Mouse (Mus musculus): ENCODE results near the gene Mthfd1. TPM values are rescaled to one million over a fixed set of nuclear protein-coding genes. Genes with fewer than 3 reads are reported as not detected.

The Mthfd1 gene
- polyA plus RNA-seq, 1 experiment from 2014 or later = 127 TPM

DNA sequence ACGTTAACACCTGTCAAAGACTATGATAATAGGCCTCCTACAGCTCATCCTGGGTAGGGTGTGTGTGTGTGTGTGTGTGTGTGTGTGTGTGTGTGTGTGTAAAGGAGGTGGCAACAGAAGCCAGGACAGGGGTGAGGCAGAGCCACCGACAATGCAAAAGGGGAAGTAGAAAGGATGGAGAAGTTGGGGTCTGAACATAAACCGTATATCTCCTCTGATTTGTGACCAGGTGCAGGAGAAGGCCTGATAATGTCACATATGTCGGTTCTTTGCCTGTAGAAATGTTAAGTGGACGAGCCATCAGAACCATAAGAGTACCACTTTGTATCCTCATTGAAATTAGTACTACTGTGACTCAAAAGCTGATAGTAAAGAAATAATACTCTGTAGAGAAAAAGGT lies 78.6 kb downstream of the Mthfd1 start:
- no peaks in the 10 kb centered on the region for H3K36me3 ChIP-seq (ENCODE audit: insufficient read depth, low read length)
- H3K4me2 ChIP-seq (replicated peaks; ENCODE audit: low read depth, low read length) = no peak overlapping the region
- no peak for ATAC-seq (ENCODE audit: low FRiP score, low TSS enrichment)
- no peak overlapping the region for H3K9ac ChIP-seq (replicated peaks; ENCODE audit: low read length)
- no peak overlapping the region for H3K4me3 ChIP-seq (ENCODE audit: low read length)
- no peaks in the 10 kb centered on the region for H3K4me1 ChIP-seq (ENCODE audit: insufficient read depth, low read length)
- no peaks in the 10 kb centered on the region for H3K27me3 ChIP-seq (ENCODE audit: insufficient read depth, low read length)
- H3K9me3 ChIP-seq (ENCODE audit: low read length) = no peaks in the 10 kb centered on the region
- WGBS = 89% methylated on average over 5 of the region's 5 CpGs
- H3K27ac ChIP-seq (ENCODE audit: low read length) = no peak overlapping the region

DNA sequence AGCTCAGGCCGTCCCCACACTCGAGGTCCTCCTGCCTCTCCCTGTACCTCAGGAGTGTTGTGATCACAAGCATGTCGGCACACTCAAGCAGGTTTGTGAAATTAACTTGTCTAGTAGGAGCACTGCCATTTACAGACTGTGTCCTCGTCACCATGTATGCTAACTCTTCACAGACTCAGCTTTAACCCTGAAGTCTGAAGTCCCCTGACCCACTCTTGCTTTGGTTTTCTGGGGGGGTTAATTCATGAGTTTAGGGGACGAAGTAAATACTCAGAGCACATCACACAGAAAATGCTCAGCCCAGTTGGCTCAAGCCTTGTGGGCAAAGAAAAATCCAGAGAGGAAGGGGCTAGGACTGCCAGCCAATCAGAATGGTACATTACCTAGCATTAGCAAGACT lies 80.5 kb downstream of the Mthfd1 start:
- H3K9ac ChIP-seq (replicated peaks; ENCODE audit: low read length) = no peak overlapping the region
- WGBS = 76% methylated on average over 5 of the region's 5 CpGs
- H3K27me3 ChIP-seq (ENCODE audit: insufficient read depth, low read length) = no peaks in the 10 kb centered on the region
- H3K4me1 ChIP-seq (ENCODE audit: insufficient read depth, low read length) = no peaks in the 10 kb centered on the region
- H3K36me3 ChIP-seq (ENCODE audit: insufficient read depth, low read length) = no peaks in the 10 kb centered on the region
- H3K4me3 ChIP-seq (ENCODE audit: low read length) = no peak overlapping the region
- ATAC-seq (ENCODE audit: low FRiP score, low TSS enrichment) = no peak
- H3K4me2 ChIP-seq (replicated peaks; ENCODE audit: low read depth, low read length) = no peak overlapping the region
- no peaks in the 10 kb centered on the region for H3K9me3 ChIP-seq (ENCODE audit: low read length)
- no peak overlapping the region for H3K27ac ChIP-seq (ENCODE audit: low read length)

DNA sequence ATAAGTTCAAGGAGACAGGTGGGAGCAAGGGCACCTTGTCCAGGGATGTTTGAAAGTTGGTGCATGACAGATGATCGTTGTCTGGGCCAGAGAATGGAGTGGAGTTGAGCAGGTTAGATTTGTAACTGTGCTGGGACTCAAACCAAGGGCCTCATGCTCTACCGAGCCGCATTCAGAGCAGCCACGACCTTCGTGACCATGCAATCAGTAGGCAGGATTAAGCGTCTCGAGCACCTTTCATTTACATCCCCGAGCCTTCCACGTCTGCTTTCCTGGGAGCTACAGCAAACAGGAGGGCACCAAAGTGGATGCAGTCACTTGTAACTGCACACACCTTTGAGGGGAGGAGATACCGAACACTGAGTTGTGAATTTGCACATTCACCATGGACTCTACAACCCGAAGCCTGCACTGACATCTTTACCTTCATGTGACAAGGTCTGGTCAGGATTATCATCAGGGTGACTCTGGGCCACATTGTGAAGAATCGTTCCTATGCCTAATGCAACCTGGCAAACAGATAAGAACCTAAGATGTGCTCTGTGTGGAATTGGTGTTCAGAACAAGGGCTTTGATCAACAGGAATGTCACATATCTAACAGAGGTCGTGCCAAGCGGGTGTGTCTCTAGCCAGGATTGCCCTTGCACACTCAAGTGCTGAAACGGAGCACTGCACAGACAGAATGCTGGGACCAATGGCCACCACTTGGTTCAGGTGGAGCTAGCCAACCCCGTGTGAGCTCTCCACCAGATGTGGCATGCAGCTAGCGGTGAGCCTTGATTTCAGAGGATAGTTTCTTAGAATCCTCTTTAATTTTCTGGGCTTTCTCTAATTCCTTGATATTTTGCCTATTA lies 81.2 kb downstream of the Mthfd1 start:
- no peak for ATAC-seq (ENCODE audit: low FRiP score, low TSS enrichment)
- Histone ChIP-seq H3K9me3 (ENCODE audit: low read length) (no peaks in the 10 kb centered on the region), H3K4me2 (replicated peaks; ENCODE audit: low read depth, low read length) (no peak overlapping the region), H3K27me3 (ENCODE audit: insufficient read depth, low read length) (no peaks in the 10 kb centered on the region), H3K4me1 (ENCODE audit: insufficient read depth, low read length) (no peaks in the 10 kb centered on the region), H3K36me3 (ENCODE audit: insufficient read depth, low read length) (no peaks in the 10 kb centered on the region), H3K4me3 (ENCODE audit: low read length) (no peak overlapping the region), H3K9ac (replicated peaks; ENCODE audit: low read length) (no peak overlapping the region), H3K27ac (ENCODE audit: low read length) (no peak overlapping the region)
- WGBS = 77% methylated on average over 17 of the region's 17 CpGs

DNA sequence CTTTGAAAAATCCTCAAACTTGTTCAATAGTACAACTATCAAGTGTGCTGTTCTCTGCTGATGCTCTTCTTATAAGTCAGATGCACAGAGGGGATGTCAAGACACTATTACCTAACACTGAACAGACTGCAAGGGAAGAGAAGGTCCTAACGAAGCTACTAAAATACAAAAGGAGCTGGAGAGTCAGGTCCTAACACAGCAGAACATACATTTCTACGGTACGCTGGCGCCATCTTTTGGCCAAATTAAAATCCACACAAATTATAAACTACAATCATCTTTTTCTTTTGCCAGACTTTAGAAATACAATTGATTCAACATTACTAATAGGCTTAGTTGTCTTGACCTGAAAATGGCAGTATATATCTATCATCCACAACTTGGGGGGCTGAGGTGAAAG lies 86.0 kb downstream of the Mthfd1 start:
- no peaks in the 10 kb centered on the region for H3K4me1 ChIP-seq (ENCODE audit: insufficient read depth, low read length)
- no peak for ATAC-seq (ENCODE audit: low FRiP score, low TSS enrichment)
- H3K4me2 ChIP-seq (replicated peaks; ENCODE audit: low read depth, low read length) = no peak overlapping the region
- no peak overlapping the region for H3K9ac ChIP-seq (replicated peaks; ENCODE audit: low read length)
- 5% methylated on average over 4 of the region's 4 CpGs for WGBS
- H3K9me3 ChIP-seq (ENCODE audit: low read length) = no peaks in the 10 kb centered on the region
- H3K36me3 ChIP-seq (ENCODE audit: insufficient read depth, low read length) = no peaks in the 10 kb centered on the region
- H3K4me3 ChIP-seq (ENCODE audit: low read length) = no peak overlapping the region
- H3K27ac ChIP-seq (ENCODE audit: low read length) = no peak overlapping the region
- H3K27me3 ChIP-seq (ENCODE audit: insufficient read depth, low read length) = no peaks in the 10 kb centered on the region

DNA sequence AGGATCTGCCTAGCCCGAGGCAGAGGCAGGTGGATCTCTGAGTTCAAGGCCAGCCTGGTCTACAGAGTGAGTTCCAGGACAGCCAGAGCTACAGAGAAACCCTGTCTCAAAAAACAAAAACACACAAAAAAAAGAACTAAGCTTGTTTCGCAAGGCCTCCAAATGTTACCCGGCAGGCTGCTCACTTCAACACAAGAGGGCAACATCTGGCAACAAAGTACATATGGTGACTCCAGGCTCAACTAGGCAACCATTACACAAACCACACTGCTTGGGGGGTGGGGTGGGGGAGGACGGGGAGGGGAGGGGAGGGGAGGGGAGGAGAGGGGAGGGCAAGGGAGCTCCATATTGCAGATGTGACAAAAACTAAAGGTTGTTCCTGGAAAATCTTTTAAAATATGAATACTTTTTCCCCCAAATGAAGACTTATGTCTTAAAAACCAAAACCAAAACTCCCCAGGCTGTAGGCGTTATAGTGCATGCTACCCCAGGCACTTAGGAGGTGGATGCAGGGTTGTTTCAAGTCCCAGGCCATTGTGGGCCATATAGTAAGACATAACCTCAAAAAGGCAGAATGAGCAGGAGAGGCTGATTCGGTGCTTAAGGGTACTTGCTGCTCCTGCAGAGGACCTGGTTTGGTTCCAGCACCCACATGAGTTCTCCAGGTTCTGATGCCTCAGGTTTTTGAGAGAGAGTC lies 90.8 kb downstream of the Mthfd1 start:
- ATAC-seq (ENCODE audit: low FRiP score, low TSS enrichment) = peak; percentile 40; the same call in 1 of the 2 replicates
- WGBS = 72% methylated on average over 6 of the region's 6 CpGs
- Histone ChIP-seq H3K4me3 (ENCODE audit: low read length) (no peak overlapping the region), H3K27me3 (ENCODE audit: insufficient read depth, low read length) (no peaks in the 10 kb centered on the region), H3K9me3 (ENCODE audit: low read length) (no peaks in the 10 kb centered on the region), H3K36me3 (ENCODE audit: insufficient read depth, low read length) (peaks cover 8% of the 10 kb centered on the region), H3K4me1 (ENCODE audit: insufficient read depth, low read length) (no peaks in the 10 kb centered on the region), H3K27ac (ENCODE audit: low read length) (no peak overlapping the region), H3K4me2 (replicated peaks; ENCODE audit: low read depth, low read length) (no peak overlapping the region), H3K9ac (replicated peaks; ENCODE audit: low read length) (no peak overlapping the region)

DNA sequence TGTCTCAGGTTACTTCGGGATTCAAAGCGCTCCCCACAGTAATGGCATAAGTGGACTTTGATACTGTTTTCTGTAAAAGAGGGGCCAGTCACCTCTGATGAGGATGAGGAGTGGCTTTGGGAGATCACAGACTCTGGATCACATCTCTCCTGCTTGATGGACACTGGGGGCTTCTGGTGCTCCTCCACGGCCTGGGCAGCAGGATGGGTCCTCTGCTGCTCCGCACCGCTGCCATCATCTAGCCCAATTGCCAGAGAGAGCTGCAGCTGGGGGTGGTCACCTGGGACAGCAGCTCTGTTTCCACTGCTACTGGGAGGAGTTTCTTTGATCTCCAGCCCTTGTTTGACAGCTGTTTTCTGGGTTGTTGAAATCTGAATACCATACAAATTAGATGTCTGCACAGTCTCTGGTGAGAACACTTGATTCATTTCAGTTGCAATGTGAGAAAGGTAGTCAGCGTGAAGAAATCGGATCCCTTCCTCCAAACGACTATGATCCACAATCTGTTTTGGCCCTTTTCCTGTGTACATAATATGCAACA lies 94.7 kb downstream of the Mthfd1 start:
- no peak overlapping the region for H3K27ac ChIP-seq (ENCODE audit: low read length)
- no peak overlapping the region for H3K4me3 ChIP-seq (ENCODE audit: low read length)
- H3K4me2 ChIP-seq (replicated peaks; ENCODE audit: low read depth, low read length) = no peak overlapping the region
- ATAC-seq (ENCODE audit: low FRiP score, low TSS enrichment) = peak; percentile 59; the same call in 1 of the 2 replicates
- H3K4me1 ChIP-seq (ENCODE audit: insufficient read depth, low read length) = no peaks in the 10 kb centered on the region
- no peaks in the 10 kb centered on the region for H3K9me3 ChIP-seq (ENCODE audit: low read length)
- no peaks in the 10 kb centered on the region for H3K27me3 ChIP-seq (ENCODE audit: insufficient read depth, low read length)
- peaks cover 16% of the 10 kb centered on the region for H3K36me3 ChIP-seq (ENCODE audit: insufficient read depth, low read length)
- WGBS = 42% methylated on average over 8 of the region's 8 CpGs
- no peak overlapping the region for H3K9ac ChIP-seq (replicated peaks; ENCODE audit: low read length)

DNA sequence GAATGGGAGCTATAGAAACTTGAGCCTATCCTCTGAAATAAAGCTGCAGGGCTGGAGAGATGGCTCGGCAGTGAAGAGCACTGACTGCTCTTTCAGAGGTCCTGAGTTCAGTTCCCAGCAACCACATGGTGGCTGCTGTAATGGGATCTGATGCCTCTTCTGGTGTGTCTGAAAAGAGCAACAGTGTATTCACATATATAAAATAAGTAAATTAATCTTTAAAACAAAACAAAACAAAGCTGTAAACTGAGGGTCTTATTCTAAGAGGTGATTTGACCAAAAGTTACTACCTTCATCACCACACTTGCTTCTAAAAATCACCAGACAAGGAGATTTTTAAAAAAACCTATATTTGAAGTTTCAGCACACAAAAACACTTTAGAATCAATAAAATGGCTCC lies 105.8 kb downstream of the Mthfd1 start:
- Histone ChIP-seq H3K36me3 (ENCODE audit: insufficient read depth, low read length) (0 out of 2 replicates have a peak, but pooled peaks cover 5% of the 10 kb centered on the region), H3K27ac (ENCODE audit: low read length) (no peak overlapping the region), H3K9ac (replicated peaks; ENCODE audit: low read length) (no peak overlapping the region), H3K4me1 (ENCODE audit: insufficient read depth, low read length) (peaks cover 7% of the 10 kb centered on the region), H3K4me2 (replicated peaks; ENCODE audit: low read depth, low read length) (no peak overlapping the region), H3K9me3 (ENCODE audit: low read length) (no peaks in the 10 kb centered on the region), H3K4me3 (ENCODE audit: low read length) (no peak overlapping the region), H3K27me3 (ENCODE audit: insufficient read depth, low read length) (no peaks in the 10 kb centered on the region)
- WGBS = 46% methylated on average over 1 of the region's 1 CpGs
- ATAC-seq (ENCODE audit: low FRiP score, low TSS enrichment) = no peak

DNA sequence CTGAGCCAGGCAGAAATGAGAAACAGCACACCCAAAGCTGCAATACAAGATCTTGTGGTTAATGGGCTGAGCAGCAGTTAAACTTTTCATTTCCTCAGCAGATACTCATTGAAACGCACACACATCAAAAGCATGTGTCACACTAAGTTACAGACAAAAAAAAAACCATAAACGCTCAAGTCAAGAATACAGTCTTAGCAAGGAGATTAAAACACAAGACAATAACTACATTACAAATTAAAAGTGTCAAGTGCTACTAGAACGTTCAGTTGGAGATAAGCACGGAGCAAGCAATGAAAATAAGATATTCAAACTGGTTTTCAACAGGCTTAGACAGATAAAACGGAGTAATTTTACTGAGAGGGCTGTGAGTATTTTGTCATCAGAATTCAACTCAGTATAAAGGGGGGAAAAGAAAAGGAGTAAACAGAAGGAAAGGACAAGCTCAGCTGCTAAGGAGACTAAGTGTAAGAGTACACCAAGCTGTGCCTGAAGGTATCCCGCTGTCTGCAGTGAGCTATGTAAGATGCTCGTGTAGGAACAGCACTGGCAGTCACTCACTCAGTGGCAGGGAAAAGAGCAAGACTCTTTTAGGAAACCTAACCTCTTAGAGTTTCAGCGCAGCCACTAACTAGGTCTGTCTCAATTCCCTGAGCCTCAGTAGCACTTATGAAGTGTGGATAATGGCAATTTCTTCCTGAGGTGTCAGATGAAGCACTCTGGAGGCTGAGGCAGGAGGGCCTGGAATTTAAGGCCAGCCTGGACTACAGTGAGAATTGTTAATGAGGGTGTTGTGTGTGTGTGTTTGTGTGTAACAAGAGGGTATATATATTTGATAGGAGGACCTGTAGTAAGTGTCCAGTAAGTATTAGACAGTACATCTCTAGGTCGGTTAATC lies 106.6 kb downstream of the Mthfd1 start:
- H3K27ac ChIP-seq (ENCODE audit: low read length) = no peak overlapping the region

DNA sequence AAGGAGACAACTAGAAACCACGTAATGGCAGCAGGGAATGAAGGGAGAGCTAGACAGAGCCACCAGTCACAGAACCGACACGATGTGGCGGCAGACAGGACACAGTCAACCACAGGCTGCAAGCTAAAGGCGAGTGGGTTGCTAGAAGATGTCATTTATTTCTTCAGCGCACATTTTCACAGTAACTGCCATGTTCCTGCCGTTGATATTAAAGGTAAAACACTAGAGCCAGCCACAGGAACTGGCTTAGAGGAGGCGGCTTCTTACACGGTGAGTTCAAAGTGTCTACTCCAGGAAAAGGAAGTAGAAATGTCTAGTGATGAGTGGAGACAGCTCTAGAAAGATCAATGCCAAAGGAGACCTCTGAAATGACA lies 107.2 kb downstream of the Mthfd1 start:
- Histone ChIP-seq H3K9me3 (ENCODE audit: low read length) (no peaks in the 10 kb centered on the region), H3K4me3 (ENCODE audit: low read length) (no peak overlapping the region), H3K27ac (ENCODE audit: low read length) (no peak overlapping the region), H3K4me2 (replicated peaks; ENCODE audit: low read depth, low read length) (no peak overlapping the region), H3K36me3 (ENCODE audit: insufficient read depth, low read length) (0 out of 2 replicates have a peak, but pooled peaks cover 5% of the 10 kb centered on the region), H3K4me1 (ENCODE audit: insufficient read depth, low read length) (peaks cover 14% of the 10 kb centered on the region), H3K9ac (replicated peaks; ENCODE audit: low read length) (no peak overlapping the region), H3K27me3 (ENCODE audit: insufficient read depth, low read length) (no peaks in the 10 kb centered on the region)
- no peak for ATAC-seq (ENCODE audit: low FRiP score, low TSS enrichment)
- WGBS = 75% methylated on average over 9 of the region's 9 CpGs

More for the DNA sequence above, 106.6 kb downstream of the Mthfd1 start:
- H3K27me3 ChIP-seq (ENCODE audit: insufficient read depth, low read length) = no peaks in the 10 kb centered on the region
- no peaks in the 10 kb centered on the region for H3K9me3 ChIP-seq (ENCODE audit: low read length)
- H3K4me1 ChIP-seq (ENCODE audit: insufficient read depth, low read length) = peaks cover 8% of the 10 kb centered on the region
- ATAC-seq (ENCODE audit: low FRiP score, low TSS enrichment) = no peak
- no peak overlapping the region for H3K4me2 ChIP-seq (replicated peaks; ENCODE audit: low read depth, low read length)
- H3K36me3 ChIP-seq (ENCODE audit: insufficient read depth, low read length) = 0 out of 2 replicates have a peak, but pooled peaks cover 5% of the 10 kb centered on the region
- WGBS = 43% methylated on average over 9 of the region's 9 CpGs
- no peak overlapping the region for H3K9ac ChIP-seq (replicated peaks; ENCODE audit: low read length)
- H3K4me3 ChIP-seq (ENCODE audit: low read length) = no peak overlapping the region
